Mouse (Mus musculus) kidney, embryonic 14.5 days (tissue): ENCODE measurements around the gene Tbc1d20. TPM values are rescaled to one million over a fixed set of nuclear protein-coding genes. Genes with fewer than 3 reads are reported as not detected.

ENCODE experiments used
- ATAC-seq: fragments of 200-750 bp; cut with Nextera tagmentation; 2 replicates; pipeline ENCODE4 v1.8.0; 2017; ENCODE audit warnings: moderate number of reproducible peaks, mild to moderate bottlenecking, moderate TSS enrichment, moderate library complexity; ENCODE audit not compliant: low FRiP score, low TSS enrichment
- H3K27ac ChIP-seq: fragments of 300-500 bp; sonication (generic); 2 replicates; pipeline ENCODE4 v1.5.1; 2014; ENCODE audit warnings: low read depth, mild to moderate bottlenecking, low read length, moderate library complexity, mixed read lengths
- H3K27me3 ChIP-seq: fragments of 300-500 bp; sonication (generic); 2 replicates; pipeline ENCODE4 v1.6.1; 2014; ENCODE audit warnings: mild to moderate bottlenecking, low read length; ENCODE audit not compliant: control insufficient read depth, insufficient read depth
- H3K36me3 ChIP-seq: fragments of 300-500 bp; sonication (generic); 2 replicates; pipeline ENCODE4 v1.6.1; 2014; ENCODE audit warnings: low read length, mixed read lengths; ENCODE audit not compliant: control insufficient read depth, insufficient read depth
- H3K4me1 ChIP-seq: fragments of 300-500 bp; sonication (generic); 2 replicates; pipeline ENCODE4 v1.6.1; 2014; ENCODE audit warnings: low read length, mixed read lengths; ENCODE audit not compliant: control insufficient read depth, insufficient read depth
- H3K4me2 ChIP-seq: fragments of 300-500 bp; sonication (generic); replicated peaks from 2 replicates; pipeline ENCODE4 v1.6.1; 2014; ENCODE audit warnings: low read depth, mild to moderate bottlenecking, low read length
- H3K4me3 ChIP-seq: fragments of 300-500 bp; sonication (generic); 2 replicates; pipeline ENCODE4 v1.5.1; 2014; ENCODE audit warnings: mild to moderate bottlenecking, low read length
- H3K9ac ChIP-seq: fragments of 300-500 bp; sonication (generic); 2 replicates; pipeline ENCODE4 v1.6.1; 2014; ENCODE audit warnings: low read depth, mild to moderate bottlenecking, low read length, moderate library complexity
- H3K9me3 ChIP-seq: fragments of 300-500 bp; sonication (generic); 2 replicates; pipeline ENCODE4 v1.6.1; 2016; ENCODE audit warnings: low read length; ENCODE audit not compliant: control insufficient read depth
- WGBS: fragments of 180-500 bp; shearing (Covaris S2); extraction: QIAGEN DNeasy Blood & Tissue Kit; methylation state at CpG from one replicate; pipeline ENCODE4 v1.1.7; 2014; 5-methylcytosine and 5-hydroxymethylcytosine counted together
- polyA plus RNA-seq: library from polyadenylated mRNA; unstranded; fragments of >200 nt; fragmentation: Nextera tagmentation; extraction: Ambion mirVana; gene quantifications from 2 replicates; pipeline ENCODE4 v1.2.1, GENCODE M21; 2014

The Tbc1d20 gene
- polyA plus RNA-seq, 1 experiment from 2014 or later = 37.4 TPM

DNA sequence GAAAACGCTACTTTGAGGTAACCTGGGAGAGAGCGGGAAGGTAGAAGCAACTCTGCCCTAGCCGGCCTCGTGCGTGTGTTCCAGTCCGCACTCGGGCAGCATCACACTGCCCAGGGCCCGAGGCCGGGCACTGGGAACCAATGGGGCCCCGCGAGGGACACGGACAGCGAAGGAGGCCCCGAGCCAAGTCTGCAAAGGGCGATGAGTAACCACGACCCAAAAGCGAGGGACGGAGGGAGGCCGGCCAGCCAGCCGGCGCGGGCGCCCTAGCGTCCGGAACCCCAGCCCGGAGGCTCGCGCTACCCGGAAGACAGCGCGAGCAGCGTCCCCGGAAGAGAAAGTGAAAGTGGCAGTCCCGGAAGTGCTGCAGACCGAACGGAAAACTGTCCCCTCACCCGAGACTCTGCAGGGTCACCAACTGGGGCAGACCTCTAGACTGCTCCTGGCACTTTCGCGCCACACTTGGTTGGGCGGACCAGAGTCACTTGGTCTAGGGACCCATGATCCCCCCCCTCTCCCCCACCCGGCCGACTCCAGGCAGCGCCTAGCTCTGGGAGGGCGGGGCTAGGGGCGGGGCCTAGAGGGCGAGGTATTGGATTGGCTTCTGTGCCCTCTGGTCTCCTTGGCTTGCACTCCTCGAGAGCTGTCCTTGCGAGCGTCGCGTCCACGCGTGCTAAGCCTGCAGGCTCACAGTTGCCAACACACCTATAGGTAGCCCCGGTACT lies 38.6 kb downstream of the Tbc1d20 start, which contains the start of gene Rbck1:
TSS of gene Rbck1 (minus strand) at position 553 of the 725 bp plus-strand sequence.
- peaks cover 14% of the 10 kb centered on the region for H3K4me1 ChIP-seq
- whole genome bisulfite sequencing = under 1% methylated on average over 54 of the region's 54 CpGs
- H3K36me3 ChIP-seq = peaks cover 14% of the 10 kb centered on the region; the same call in 1 of the 2 replicates
- H3K4me3 ChIP-seq = peak within 1 kb of the TSS; percentile 92
- H3K27me3 ChIP-seq = no peaks in the 10 kb centered on the region
- H3K4me2 ChIP-seq = peak within 1 kb of the TSS; percentile 89
- no peaks in the 10 kb centered on the region for H3K9me3 ChIP-seq
- H3K27ac ChIP-seq = peak within 1 kb of the TSS; percentile 85
- peak; percentile 95 for ATAC-seq
- H3K9ac ChIP-seq = peak within 1 kb of the TSS; percentile 87

DNA sequence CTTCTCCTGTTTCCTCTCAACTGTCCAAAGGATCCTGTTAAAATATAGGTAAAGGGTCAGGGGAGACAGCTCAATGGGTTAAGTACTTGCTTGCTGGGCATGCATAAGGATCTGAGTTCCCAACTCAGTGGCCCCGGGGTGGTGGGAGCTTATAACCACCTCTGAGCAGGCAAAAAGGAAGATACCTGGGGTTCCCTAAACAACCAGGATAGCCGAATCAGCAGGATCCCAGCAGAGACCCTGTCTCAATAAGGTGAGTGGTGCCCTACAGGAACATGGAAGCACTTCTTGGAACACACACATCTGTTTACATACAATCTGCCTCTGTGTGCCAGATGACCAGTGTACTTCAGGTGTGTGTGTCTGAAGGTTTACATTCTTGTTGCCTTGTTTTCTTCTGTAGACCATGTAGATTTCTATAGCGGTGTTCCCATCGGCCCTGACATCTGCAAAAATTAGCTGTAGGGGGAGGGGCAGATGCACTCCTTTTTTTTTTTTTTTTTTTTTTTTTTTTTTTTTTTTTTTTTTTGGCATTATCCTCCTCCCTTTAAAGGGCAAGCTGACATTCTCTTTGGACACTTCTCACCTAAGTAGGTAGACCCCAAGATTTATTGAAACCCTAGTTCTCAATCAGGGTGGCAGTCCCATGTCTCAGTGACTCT lies 39.8 kb downstream of the Tbc1d20 start:
- ATAC-seq = no peak
- no peaks in the 10 kb centered on the region for H3K27me3 ChIP-seq
- no peak overlapping the region for H3K4me3 ChIP-seq
- H3K9me3 ChIP-seq = no peaks in the 10 kb centered on the region
- H3K9ac ChIP-seq = no peak overlapping the region
- WGBS = 73% methylated on average over 4 of the region's 4 CpGs
- H3K36me3 ChIP-seq = peaks cover 8% of the 10 kb centered on the region; the same call in 1 of the 2 replicates
- no peak overlapping the region for H3K4me2 ChIP-seq
- H3K27ac ChIP-seq = no peak overlapping the region
- H3K4me1 ChIP-seq = peaks cover 14% of the 10 kb centered on the region

DNA sequence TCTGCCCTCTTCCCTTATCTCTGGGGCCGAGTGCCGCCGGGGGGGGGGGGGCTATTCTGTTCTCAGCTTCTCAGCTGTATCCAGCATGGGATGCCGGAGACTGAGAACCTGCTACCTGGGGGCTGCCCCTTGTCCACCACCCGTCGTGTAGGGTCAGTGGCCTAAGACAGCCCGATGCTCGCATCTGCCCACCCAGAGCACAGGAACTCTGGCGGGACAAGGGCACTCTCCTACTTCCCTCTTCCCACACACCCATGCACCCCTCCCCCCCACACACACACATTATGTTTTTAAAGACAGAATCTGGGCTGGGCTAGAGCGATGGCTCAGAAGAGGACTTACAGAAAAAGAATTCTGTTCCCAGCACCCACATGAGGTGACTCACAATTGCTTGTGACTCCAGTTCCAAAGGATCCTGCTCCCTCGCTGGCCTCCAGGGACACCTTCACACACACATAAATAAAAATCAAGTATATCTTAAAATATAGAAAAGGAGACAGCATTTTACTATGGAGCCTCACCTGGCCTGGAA lies 41.7 kb downstream of the Tbc1d20 start:
- H3K9ac ChIP-seq = no peak overlapping the region
- no peak overlapping the region for H3K4me2 ChIP-seq
- H3K4me1 ChIP-seq = peaks cover 14% of the 10 kb centered on the region
- no peak overlapping the region for H3K27ac ChIP-seq
- H3K27me3 ChIP-seq = no peaks in the 10 kb centered on the region
- 62% methylated on average over 11 of the region's 11 CpGs for WGBS
- ATAC-seq = no peak
- H3K4me3 ChIP-seq = no peak overlapping the region
- H3K9me3 ChIP-seq = no peaks in the 10 kb centered on the region
- no peaks in the 10 kb centered on the region for H3K36me3 ChIP-seq

DNA sequence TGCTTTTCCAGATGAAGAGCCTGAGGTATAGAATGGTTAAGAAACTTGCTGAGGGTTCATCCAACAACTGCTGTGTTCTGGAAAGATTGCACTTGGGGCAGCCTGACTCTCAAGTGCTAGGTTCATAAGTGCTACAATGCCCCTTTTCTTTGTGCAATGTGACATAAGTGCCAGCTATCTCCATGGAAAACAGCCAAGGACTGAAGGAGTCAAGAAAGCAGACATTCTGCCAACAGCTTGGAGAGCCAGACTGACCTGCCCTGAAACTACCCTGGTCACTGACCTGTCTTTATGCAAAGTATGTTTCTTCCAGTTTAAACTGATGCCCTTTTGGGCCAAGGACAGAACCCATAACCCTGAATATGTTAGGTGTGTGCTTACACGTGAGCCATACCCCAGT lies 43.2 kb downstream of the Tbc1d20 start:
- H3K27me3 ChIP-seq = no peaks in the 10 kb centered on the region
- H3K27ac ChIP-seq = no peak overlapping the region
- no peaks in the 10 kb centered on the region for H3K36me3 ChIP-seq
- no peak for ATAC-seq
- H3K9ac ChIP-seq = no peak overlapping the region
- no peak overlapping the region for H3K4me2 ChIP-seq
- H3K4me1 ChIP-seq = no peaks in the 10 kb centered on the region; the same call in 1 of the 2 replicates
- H3K4me3 ChIP-seq = no peak overlapping the region
- WGBS = 77% methylated on average over 1 of the region's 1 CpGs
- no peaks in the 10 kb centered on the region for H3K9me3 ChIP-seq

DNA sequence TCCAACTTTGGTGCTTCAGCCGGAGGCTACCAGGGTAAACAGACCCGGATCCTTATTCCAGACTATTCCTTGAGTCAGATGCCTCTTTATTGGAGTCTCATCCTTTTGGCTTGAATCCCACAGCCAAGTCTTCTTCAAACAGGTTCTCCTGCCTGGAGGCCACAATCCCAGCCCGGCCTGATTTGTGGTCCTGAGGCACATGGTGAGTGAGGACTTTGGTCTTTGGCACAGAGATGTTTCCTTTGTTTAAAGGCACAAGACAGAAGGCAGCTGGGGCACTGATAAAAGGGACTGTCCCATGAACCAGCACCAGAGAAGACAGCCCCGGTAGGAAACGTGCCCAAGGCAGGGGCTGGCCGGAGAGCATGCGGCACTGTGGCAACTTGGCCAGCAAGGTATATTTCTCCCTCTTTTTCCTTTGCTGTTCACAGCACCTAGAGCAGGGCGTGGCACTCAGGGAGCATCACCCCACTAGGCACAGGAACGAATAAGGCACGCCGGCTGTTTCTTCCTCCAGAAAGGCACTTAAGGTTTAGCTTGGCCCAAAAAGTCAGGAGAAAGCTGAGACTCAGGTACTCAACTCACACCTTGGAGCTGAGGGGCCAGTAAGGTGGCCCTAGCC lies 44.1 kb downstream of the Tbc1d20 start:
- 94% methylated on average over 11 of the region's 11 CpGs for WGBS
- H3K27me3 ChIP-seq = no peaks in the 10 kb centered on the region
- H3K27ac ChIP-seq = no peak overlapping the region
- H3K4me3 ChIP-seq = no peak overlapping the region
- no peak overlapping the region for H3K9ac ChIP-seq
- no peaks in the 10 kb centered on the region for H3K9me3 ChIP-seq
- H3K36me3 ChIP-seq = no peaks in the 10 kb centered on the region
- no peak for ATAC-seq
- no peak overlapping the region for H3K4me2 ChIP-seq
- no peaks in the 10 kb centered on the region for H3K4me1 ChIP-seq

DNA sequence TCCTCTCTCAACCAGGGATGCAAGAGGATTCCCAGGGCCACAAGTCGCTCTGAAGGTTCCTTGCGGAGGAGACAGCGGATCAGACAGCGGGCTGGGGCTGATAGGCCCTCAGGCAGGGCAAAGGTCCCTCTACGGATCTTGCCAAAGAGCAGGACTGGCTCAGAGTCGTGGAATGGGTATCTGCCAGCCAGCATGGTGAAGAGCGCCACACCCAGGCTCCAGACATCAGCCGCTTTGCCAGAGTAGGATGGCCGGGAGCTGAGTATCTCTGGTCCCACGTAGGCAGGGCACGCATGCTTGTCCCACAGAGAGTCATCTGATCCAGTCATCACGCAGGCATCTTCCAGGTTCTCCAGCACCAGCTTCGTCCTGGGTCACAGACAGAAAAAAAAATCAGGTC lies 44.7 kb downstream of the Tbc1d20 start:
- no peaks in the 10 kb centered on the region for H3K9me3 ChIP-seq
- 85% methylated on average over 13 of the region's 13 CpGs for WGBS
- H3K9ac ChIP-seq = no peak overlapping the region
- no peak overlapping the region for H3K4me2 ChIP-seq
- H3K4me3 ChIP-seq = no peak overlapping the region
- H3K4me1 ChIP-seq = no peaks in the 10 kb centered on the region
- no peaks in the 10 kb centered on the region for H3K36me3 ChIP-seq
- H3K27ac ChIP-seq = no peak overlapping the region
- H3K27me3 ChIP-seq = no peaks in the 10 kb centered on the region
- no peak for ATAC-seq

DNA sequence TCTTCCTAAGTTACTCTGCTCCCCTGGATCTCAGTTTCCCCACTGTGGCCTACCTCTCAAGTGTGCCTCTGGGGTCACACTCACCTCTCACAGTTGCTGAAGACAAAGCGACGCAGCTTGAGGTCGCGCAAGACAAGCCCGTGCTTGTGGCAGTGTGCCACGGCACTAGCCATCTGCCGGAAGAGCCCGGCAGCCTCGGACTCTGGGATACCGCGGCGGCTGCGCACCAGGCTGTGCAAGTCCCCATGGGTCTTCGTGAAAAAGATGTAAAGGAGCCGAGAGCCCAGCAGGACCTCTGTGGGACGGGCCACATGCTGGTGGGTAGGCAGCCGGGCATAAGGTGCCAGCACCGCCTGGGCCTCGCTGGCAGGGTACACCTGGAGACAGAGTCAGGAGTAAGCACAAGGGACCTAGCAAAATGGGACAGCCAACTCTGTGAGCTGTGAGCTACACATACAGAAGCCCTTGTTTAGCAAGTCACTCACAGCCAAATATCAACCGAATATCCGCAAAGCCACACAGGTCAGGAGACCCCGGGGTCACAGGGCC lies 46.1 kb downstream of the Tbc1d20 start:
- no peak overlapping the region for H3K4me3 ChIP-seq
- no peaks in the 10 kb centered on the region for H3K27me3 ChIP-seq
- H3K4me1 ChIP-seq = peaks cover 7% of the 10 kb centered on the region; the same call in 1 of the 2 replicates
- H3K36me3 ChIP-seq = no peaks in the 10 kb centered on the region
- 92% methylated on average over 22 of the region's 22 CpGs for WGBS
- no peak overlapping the region for H3K4me2 ChIP-seq
- ATAC-seq = no peak
- no peak overlapping the region for H3K27ac ChIP-seq
- H3K9me3 ChIP-seq = no peaks in the 10 kb centered on the region
- H3K9ac ChIP-seq = no peak overlapping the region

DNA sequence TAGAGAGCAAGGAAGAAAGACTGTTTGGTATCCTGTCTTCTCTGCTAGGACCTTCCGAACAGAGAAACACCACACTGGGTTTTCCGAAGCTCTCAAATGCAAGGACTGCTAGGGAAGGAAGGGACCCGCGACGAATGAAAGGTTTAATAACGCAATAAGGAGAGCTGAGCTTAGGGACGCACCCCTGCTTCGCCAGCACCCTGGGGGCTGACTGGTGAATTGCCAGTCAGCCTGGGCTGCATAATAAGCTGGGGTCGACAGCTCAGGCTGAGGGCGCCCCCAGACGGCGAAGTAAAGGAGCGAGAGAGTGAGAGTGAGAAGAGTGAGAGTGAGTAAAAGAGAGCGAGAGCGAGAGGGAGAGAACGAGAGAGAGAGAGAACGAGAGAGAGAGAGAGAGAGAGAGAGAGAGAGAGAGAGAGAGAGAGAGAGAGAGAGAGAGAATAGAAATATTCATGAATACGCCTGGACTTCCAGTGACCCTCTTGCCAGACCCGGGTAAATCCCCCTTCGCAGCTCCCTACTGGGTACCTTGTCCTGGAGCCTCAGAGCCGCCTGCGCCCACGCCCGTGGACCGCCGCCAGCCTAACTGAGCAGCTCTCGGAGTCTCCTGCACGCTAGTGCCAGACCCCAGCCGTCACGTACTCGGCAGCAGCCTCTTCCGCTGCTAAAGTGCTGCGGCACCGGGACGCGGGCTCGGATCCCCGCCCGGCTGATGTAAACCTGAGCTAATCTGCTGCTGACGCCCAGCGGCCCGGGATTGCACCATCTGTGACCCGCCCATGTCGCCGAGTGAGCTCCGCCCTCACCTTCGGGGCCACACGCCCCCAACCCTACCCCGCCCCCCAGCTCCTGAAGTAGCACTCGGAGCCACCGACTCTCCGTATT lies 49.9 kb downstream of the Tbc1d20 start, which contains the start of gene Trib3:
TSS of gene Trib3 (minus strand) at position 704 of the 885 bp plus-strand sequence.
- Histone ChIP-seq H3K4me1 (peaks cover 7% of the 10 kb centered on the region; the same call in 1 of the 2 replicates), H3K9ac (peak within 1 kb of the TSS; percentile 66), H3K36me3 (no peaks in the 10 kb centered on the region), H3K27me3 (no peaks in the 10 kb centered on the region), H3K4me2 (peak within 1 kb of the TSS; percentile 93), H3K4me3 (peak within 1 kb of the TSS; percentile 57), H3K27ac (no peak within 1 kb of the TSS), H3K9me3 (no peaks in the 10 kb centered on the region)
- under 1% methylated on average over 52 of the region's 52 CpGs for WGBS
- peak; percentile 87 for ATAC-seq
